Mouse (Mus musculus) MEL (cell line): Measurements from ENCODE around the gene Rab33b.

Source experiments
- BHLHE40 ChIP-seq: IDR thresholded peaks from 2 replicates; pipeline ENCODE4 v1.6.1; 2012; ENCODE audit warnings: low read depth, mild to moderate bottlenecking, inconsistent platforms, low read length, improper control_type of control experiment, borderline replicate concordance
- CTCF ChIP-seq, 3 experiments: IDR thresholded peaks in 2 of 3; conservative IDR thresholded peaks in 1 of 3; 2 replicates each; pipeline ENCODE4 v1.5.1; 2011 to 2012; ENCODE audit warnings: low read length in 3 of 3, low read depth in 2 of 3, mild to moderate bottlenecking in 2 of 3, improper control_type of control experiment in 1 of 3, inconsistent platforms in 1 of 3, mixed read lengths in 1 of 3, moderate library complexity in 1 of 3; ENCODE audit not compliant: control insufficient read depth in 1 of 3, insufficient read depth in 1 of 3, poor library complexity in 1 of 3, severe bottlenecking in 1 of 3
- ELF1 ChIP-seq: IDR thresholded peaks from 2 replicates; pipeline ENCODE4 v1.6.1; 2014; ENCODE audit warnings: low read depth, mild to moderate bottlenecking, inconsistent platforms, low read length, improper control_type of control experiment, moderate library complexity
- GATA1 ChIP-seq: IDR thresholded peaks from 2 replicates; pipeline ENCODE4 v1.6.1; 2011; ENCODE audit warnings: low read depth, low read length, improper control_type of control experiment
- MAZ ChIP-seq: IDR thresholded peaks from 2 replicates; pipeline ENCODE4 v1.6.1; 2012; ENCODE audit warnings: low read depth, mild to moderate bottlenecking, inconsistent platforms, low read length, improper control_type of control experiment
- MXI1 ChIP-seq: IDR thresholded peaks from 2 replicates; pipeline ENCODE4 v1.6.1; 2011; ENCODE audit warnings: mild to moderate bottlenecking, low read depth, low read length, improper control_type of control experiment
- POLR2A ChIP-seq, 2 experiments: IDR thresholded peaks; 2 replicates each; pipeline ENCODE4 v1.6.1; 2011 to 2012; ENCODE audit warnings: low read length in 2 of 2, mild to moderate bottlenecking in 2 of 2, control low read depth in 1 of 2, improper control_type of control experiment in 1 of 2, low read depth in 1 of 2, moderate library complexity in 1 of 2; ENCODE audit not compliant: control insufficient read depth in 1 of 2, insufficient read depth in 1 of 2, poor library complexity in 1 of 2
- POLR2AphosphoS5 ChIP-seq: IDR thresholded peaks from 2 replicates; pipeline ENCODE4 v1.6.1; 2012; ENCODE audit warnings: low read depth, borderline replicate concordance, mild to moderate bottlenecking, inconsistent platforms, low read length, moderate library complexity, mixed read lengths
- TCF12 ChIP-seq: IDR thresholded peaks from 2 replicates; pipeline ENCODE4 v1.6.1; 2014; ENCODE audit warnings: low read depth, mild to moderate bottlenecking, inconsistent platforms, low read length, improper control_type of control experiment, moderate library complexity
- UBTF ChIP-seq: IDR thresholded peaks from 2 replicates; pipeline ENCODE4 v1.6.1; 2012; ENCODE audit warnings: low read depth, mild to moderate bottlenecking, inconsistent platforms, low read length, improper control_type of control experiment, moderate library complexity, borderline replicate concordance; ENCODE audit not compliant: insufficient read depth

GRCm38 (mm10) chr3:51521262-51521661 is 37.5 kb downstream of the Rab33b start:
- TF ChIP-seq CTCF (IDR thresholded peaks at IDR 0.05 in 2 of 3, conservative IDR thresholded peaks at IDR 0.05 in 1 of 3; ENCODE audit: control insufficient read depth in 1 of 3, insufficient read depth in 1 of 3, low read depth in 2 of 3, low read length in 3 of 3, poor library complexity in 1 of 3, severe bottlenecking in 1 of 3) (no peak), MAZ (no peak), ELF1 (no peak), MXI1 (no peak), BHLHE40 (no peak), POLR2A (IDR thresholded peaks at IDR 0.05; ENCODE audit: control insufficient read depth in 1 of 2, insufficient read depth in 1 of 2, low read depth in 1 of 2, low read length in 2 of 2, poor library complexity in 1 of 2) (no peak), TCF12 (no peak), GATA1 (no peak), POLR2AphosphoS5 (no peak), UBTF (no peak)
